9 mouse cellular contexts compared by ENCODE assay signal in genomic region chr13:68597199-68597598, GRCm38 (mm10). TPM values are rescaled to one million over a fixed set of nuclear protein-coding genes. Genes with fewer than 3 reads are reported as not detected.
DNase-seq lines count a peak whose midpoint lies in the region; ATAC-seq lines count a peak whose summit lies in the region.
"Had no signal": no experiment of that assay in that cellular context is flagged by ENCODE, and none has a peak within 500 bp of the region (broad histone marks: within the 10 kb centered on the region; RNA-seq: fewer than 3 reads in every experiment).

Gene 1700001L19Rik (plus strand): TSS chr13:68597421.

- H3K27ac ChIP-seq in kidney, embryonic 16.5 days (ENCODE audit: low read length): no peak within 1 kb of the TSS
- no peak within 1 kb of the TSS for H3K27ac ChIP-seq in embryonic facial prominence, embryonic 11.5 days (replicated peaks; ENCODE audit: low read depth, low read length)
- H3K27ac ChIP-seq in intestine, embryonic 15.5 days: no peak within 1 kb of the TSS
- H3K27ac ChIP-seq in midbrain, embryonic 13.5 days: no peak within 1 kb of the TSS

- H3K36me3 ChIP-seq in kidney, embryonic 16.5 days (ENCODE audit: insufficient read depth, low read length): peaks cover 18% of the 10 kb centered on the region
- peaks cover 4% of the 10 kb centered on the region for H3K36me3 ChIP-seq in embryonic facial prominence, embryonic 11.5 days (replicated peaks; ENCODE audit: control insufficient read depth, insufficient read depth, low read depth, low read length)
- peaks cover 5% of the 10 kb centered on the region for H3K36me3 ChIP-seq in intestine, embryonic 15.5 days
- peaks cover 11% of the 10 kb centered on the region for H3K36me3 ChIP-seq in midbrain, embryonic 13.5 days

- H3K9ac ChIP-seq in kidney, embryonic 16.5 days (replicated peaks; ENCODE audit: low read length): no peak within 1 kb of the TSS
- 0 out of 2 replicates have a peak within 1 kb of the TSS, but pooled peaks have one; percentile 9 for H3K9ac ChIP-seq in embryonic facial prominence, embryonic 11.5 days (replicated peaks; ENCODE audit: low read length)
- H3K9ac ChIP-seq in intestine, embryonic 15.5 days: no peak within 1 kb of the TSS
- H3K9ac ChIP-seq in midbrain, embryonic 13.5 days (replicated peaks): 0 out of 2 replicates have a peak within 1 kb of the TSS, but pooled peaks have one; percentile 29

- H3K9me3 ChIP-seq in kidney, embryonic 16.5 days (ENCODE audit: low read length): no peaks in the 10 kb centered on the region
- H3K9me3 ChIP-seq in embryonic facial prominence, embryonic 11.5 days (replicated peaks; ENCODE audit: control insufficient read depth, low read length): no peaks in the 10 kb centered on the region; the same call in 1 of the 2 replicates
- no peaks in the 10 kb centered on the region for H3K9me3 ChIP-seq in intestine, embryonic 15.5 days
- no peaks in the 10 kb centered on the region for H3K9me3 ChIP-seq in midbrain, embryonic 13.5 days

- no peak for ATAC-seq in kidney, embryonic 16.5 days (ENCODE audit: low FRiP score, low TSS enrichment)
- ATAC-seq in embryonic facial prominence, embryonic 11.5 days (replicated peaks; ENCODE audit: insufficient number of reproducible peaks, low FRiP score, low TSS enrichment, low read depth): no peak
- ATAC-seq in intestine, embryonic 15.5 days: peak; percentile 32
- 0 out of 2 replicates have a peak, but pooled peaks have one; percentile 40 for ATAC-seq in midbrain, embryonic 13.5 days
- ATAC-seq in megakaryocyte-erythroid progenitor cell, adult 5-6 weeks (replicated peaks; ENCODE audit: low FRiP score, low TSS enrichment, poor library complexity, severe bottlenecking): no peak

- no peaks in the 10 kb centered on the region for H3K27me3 ChIP-seq in kidney, embryonic 16.5 days (ENCODE audit: insufficient read depth, low read length)
- no peaks in the 10 kb centered on the region for H3K27me3 ChIP-seq in embryonic facial prominence, embryonic 11.5 days (ENCODE audit: control insufficient read depth, insufficient read depth, low read length)
- no peaks in the 10 kb centered on the region for H3K27me3 ChIP-seq in intestine, embryonic 15.5 days (replicated peaks)
- no peaks in the 10 kb centered on the region for H3K27me3 ChIP-seq in midbrain, embryonic 13.5 days

- peak within 1 kb of the TSS; percentile 51 for H3K4me2 ChIP-seq in kidney, embryonic 16.5 days (replicated peaks; ENCODE audit: low read depth, low read length)
- H3K4me2 ChIP-seq in embryonic facial prominence, embryonic 11.5 days (ENCODE audit: low read depth, low read length): peak within 1 kb of the TSS; percentile 37
- peak within 1 kb of the TSS; percentile 53 for H3K4me2 ChIP-seq in intestine, embryonic 15.5 days (replicated peaks)
- peak within 1 kb of the TSS; percentile 50 for H3K4me2 ChIP-seq in midbrain, embryonic 13.5 days (replicated peaks)

- H3K4me3 ChIP-seq in kidney, embryonic 16.5 days (ENCODE audit: low read length): peak within 1 kb of the TSS; percentile 23
- peak within 1 kb of the TSS; percentile 14; the same call in 1 of the 2 replicates for H3K4me3 ChIP-seq in embryonic facial prominence, embryonic 11.5 days (ENCODE audit: low read depth, low read length)
- peak within 1 kb of the TSS; percentile 19 for H3K4me3 ChIP-seq in intestine, embryonic 15.5 days (replicated peaks)
- H3K4me3 ChIP-seq in midbrain, embryonic 13.5 days (replicated peaks): peak within 1 kb of the TSS; percentile 24

- WGBS in kidney, embryonic 16.5 days: 10% methylated on average over 10 of the region's 10 CpGs
- WGBS in embryonic facial prominence, embryonic 11.5 days: 9% methylated on average over 9 of the region's 10 CpGs
- WGBS in intestine, embryonic 15.5 days: 10% methylated on average over 10 of the region's 10 CpGs
- 8% methylated on average over 10 of the region's 10 CpGs for WGBS in midbrain, embryonic 13.5 days

- no peaks in the 10 kb centered on the region for H3K4me1 ChIP-seq in kidney, embryonic 16.5 days (ENCODE audit: insufficient read depth, low read length)
- H3K4me1 ChIP-seq in embryonic facial prominence, embryonic 11.5 days (ENCODE audit: control insufficient read depth, insufficient read depth, low read length): no peaks in the 10 kb centered on the region
- H3K4me1 ChIP-seq in intestine, embryonic 15.5 days (replicated peaks): no peaks in the 10 kb centered on the region
- peaks cover 5% of the 10 kb centered on the region; the same call in 1 of the 2 replicates for H3K4me1 ChIP-seq in midbrain, embryonic 13.5 days (replicated peaks)

- DNase-seq in kidney, postnatal 14 days: no peak
- DNase-seq in embryonic facial prominence, embryonic 11.5 days (ENCODE audit: low spot score): no peak
- DNase-seq in cerebellum, adult 9-10 months: no peak
- DNase-seq in gastrocnemius, adult 8-10 months (ENCODE audit: low spot score in 2 of 2): no peak

RNA-seq across cellular contexts. Expression of gene 1700001L19Rik, which starts in this region (rescaled TPM):
- 0.35 and 0.49 TPM in 2 replicates for polyA plus RNA-seq in kidney, embryonic 16.5 days (2015; fragmentation: Nextera tagmentation; extraction: Ambion mirVana)
- 0.67 and 0.86 TPM in 2 replicates for polyA plus RNA-seq in embryonic facial prominence, embryonic 11.5 days (2014; fragmentation: Nextera tagmentation; extraction: Ambion mirVana)
- polyA plus RNA-seq in intestine, embryonic 15.5 days (2015; fragmentation: Nextera tagmentation; extraction: Ambion mirVana): 0.35 TPM in 1 of 2 replicates, not detected in the other
- 2.4 and 2.6 TPM in 2 replicates for polyA plus RNA-seq in midbrain, embryonic 13.5 days (2015; fragmentation: Nextera tagmentation; extraction: Ambion mirVana)
- not detected in 2 replicates for total RNA-seq in megakaryocyte-erythroid progenitor cell, adult 5-6 weeks (2014; fragmentation: Nextera tagmentation)
- not detected in 2 replicates for total RNA-seq in megakaryocyte-erythroid progenitor cell, adult 5-6 weeks (2017)
- total RNA-seq in gastrocnemius, adult 8-10 months (2022): under 1 TPM in 1 of 4 experiments, not detected in 3; 0.27 TPM
- total RNA-seq: MEL had no signal

Comparison
In these comparisons a context has a peak if more than half of its experiments do, and no peak if none do; other contexts are left out.
1. Peak in ATAC-seq, H3K4me3 ChIP-seq and H3K4me2 ChIP-seq in intestine, embryonic 15.5 days; RNA of the gene not detected or under 1 TPM.
2. H3K9ac ChIP-seq: peak in embryonic facial prominence, embryonic 11.5 days (single experiment) and midbrain, embryonic 13.5 days (single experiment); none in kidney, embryonic 16.5 days (single experiment) and intestine, embryonic 15.5 days (single experiment).
3. Peak in every context shown above with its lines, with median percentiles within 50 percentile points of each other: H3K4me2 ChIP-seq and H3K4me3 ChIP-seq.